27 mouse cellular contexts compared by ENCODE assay signal in genomic region chr5:64526521-64526920, GRCm38 (mm10).
DNase-seq lines count a peak whose midpoint lies in the region; ATAC-seq and TF ChIP-seq lines count a peak whose summit lies in the region.
"Had no signal": no experiment of that assay in that cellular context is flagged by ENCODE, and none has a peak within 500 bp of the region (broad histone marks: within the 10 kb centered on the region; RNA-seq: fewer than 3 reads in every experiment).

No protein-coding gene starts in this region.

- no peak overlapping the region for H3K27ac ChIP-seq in ES-E14 (ENCODE audit: insufficient read depth, low read depth, low read length, poor library complexity, severe bottlenecking)
- no peak overlapping the region for H3K27ac ChIP-seq in liver, embryonic 13.5 days
- H3K27ac ChIP-seq: forebrain, embryonic 12.5 days; heart, embryonic 13.5 days; hindbrain, embryonic 10.5 days; hindbrain, embryonic 15.5 days; kidney, postnatal 0 days; neural tube, embryonic 15.5 days had no signal

- no peaks in the 10 kb centered on the region for H3K36me3 ChIP-seq in ES-E14 (ENCODE audit: control insufficient read depth, insufficient read depth, low read length, poor library complexity, severe bottlenecking)
- no peaks in the 10 kb centered on the region for H3K36me3 ChIP-seq in liver, embryonic 13.5 days
- H3K36me3 ChIP-seq: forebrain, embryonic 12.5 days; heart, embryonic 13.5 days; hindbrain, embryonic 10.5 days; hindbrain, embryonic 15.5 days; neural tube, embryonic 15.5 days had no signal

- intact Hi-C loops in heart, postnatal 25 days (cut with DNase I): no loop called here
- intact Hi-C loops in left cerebral cortex, postnatal 14 days (cut with DNase I): no loop called here

- H3K4me2 ChIP-seq in liver, embryonic 13.5 days: no peak overlapping the region
- H3K4me2 ChIP-seq: forebrain, embryonic 12.5 days; heart, embryonic 13.5 days; hindbrain, embryonic 15.5 days; neural tube, embryonic 15.5 days had no signal

- H3K27me3 ChIP-seq in liver, embryonic 13.5 days: no peaks in the 10 kb centered on the region
- H3K27me3 ChIP-seq: forebrain, embryonic 12.5 days; heart, embryonic 13.5 days; hindbrain, embryonic 15.5 days; megakaryocyte, embryonic 14.5 days; neural tube, embryonic 15.5 days had no signal

- 63% methylated on average over 3 of the region's 3 CpGs for WGBS in liver, embryonic 13.5 days (ENCODE audit: insufficient replicate concordance)

- ATAC-seq in liver, embryonic 13.5 days (ENCODE audit: low read depth): peak; percentile 78
- 0 out of 2 replicates have a peak, but pooled peaks have one; percentile 22 for ATAC-seq in megakaryocyte-erythroid progenitor cell, adult 5-6 weeks (replicated peaks; ENCODE audit: low FRiP score, low TSS enrichment, poor library complexity, severe bottlenecking)
- ATAC-seq: forebrain, postnatal 0 days had no signal

- DNase-seq in heart, adult 11 months: peak; percentile 56
- DNase-seq in heart, postnatal 25 days (ENCODE audit: low spot score): no peak
- no peak for DNase-seq in ES-E14 (ENCODE audit: low read depth, low spot score)
- DNase-seq in liver, embryonic 13.5 days: peak; percentile 23
- DNase-seq in left cerebral cortex, postnatal 14 days (ENCODE audit: low spot score in 2 of 2): no peak
- no peak for DNase-seq in cerebellum, postnatal 36 days
- DNase-seq: adrenal gland, postnatal 36 days; cerebellum, adult 8-10 months; cerebellum, postnatal 25 days; forebrain, postnatal 0 days; heart, postnatal 10 days; kidney, adult 2 months; kidney, postnatal 4 days; layer of hippocampus, postnatal 36 days; lung, postnatal 36 days; midbrain, embryonic 14.5 days; retina, postnatal 1 day; right cerebral cortex, postnatal 14 days; thymus, postnatal 14 days had no signal

- no peak overlapping the region for H3K4me3 ChIP-seq in ES-E14 (ENCODE audit: insufficient read depth in 1 of 2, low read depth in 1 of 2, low read length in 2 of 2, poor library complexity in 1 of 2, severe bottlenecking in 1 of 2)
- no peak overlapping the region for H3K4me3 ChIP-seq in liver, embryonic 13.5 days (replicated peaks)
- H3K4me3 ChIP-seq: forebrain, embryonic 12.5 days; heart, embryonic 13.5 days; hindbrain, embryonic 10.5 days; hindbrain, embryonic 15.5 days; neural tube, embryonic 15.5 days had no signal

- no peak overlapping the region for H3K9ac ChIP-seq in ES-E14 (ENCODE audit: insufficient read depth, low read depth, low read length, poor library complexity, severe bottlenecking)
- H3K9ac ChIP-seq in liver, embryonic 13.5 days: no peak overlapping the region
- H3K9ac ChIP-seq: forebrain, embryonic 12.5 days; forebrain, postnatal 0 days; heart, embryonic 13.5 days; hindbrain, embryonic 15.5 days; neural tube, embryonic 15.5 days had no signal

- H3K4me1 ChIP-seq in ES-E14 (ENCODE audit: control insufficient read depth in 2 of 2, insufficient read depth in 2 of 2, low read length in 2 of 2, poor library complexity in 1 of 2): no peaks in the 10 kb centered on the region
- peaks cover 9% of the 10 kb centered on the region for H3K4me1 ChIP-seq in liver, embryonic 13.5 days (replicated peaks)
- H3K4me1 ChIP-seq: forebrain, embryonic 12.5 days; hindbrain, embryonic 10.5 days; hindbrain, embryonic 15.5 days; neural tube, embryonic 15.5 days had no signal

- no peaks in the 10 kb centered on the region for H3K9me3 ChIP-seq in ES-E14 (ENCODE audit: control insufficient read depth, insufficient read depth, low read depth, low read length)
- no peaks in the 10 kb centered on the region for H3K9me3 ChIP-seq in liver, embryonic 13.5 days (replicated peaks)
- H3K9me3 ChIP-seq: forebrain, embryonic 12.5 days; hindbrain, embryonic 10.5 days; hindbrain, embryonic 15.5 days; neural tube, embryonic 15.5 days had no signal

- in situ Hi-C loops in ES-E14 (cut with MboI; ENCODE audit: low sequenced_read_pairs in 2 of 2, unreplicated experiment in 2 of 2): no loop called here

TF ChIP-seq in ES-E14, 5 proteins besides CTCF, POLR2A, EP300 and RAD21:
- TF ChIP-seq HCFC1 (IDR thresholded peaks at IDR 0.05; ENCODE audit: borderline replicate concordance, insufficient read depth, low read length) (no peak), CHD2 (IDR thresholded peaks at IDR 0.05; ENCODE audit: low read depth, low read length) (no peak), MAFK (IDR thresholded peaks at IDR 0.05; ENCODE audit: insufficient read depth, low read depth, low read length) (0 out of 2 replicates have a peak, but pooled peaks have one; percentile 22)

Comparison
In these comparisons a context has a peak if more than half of its experiments do, and no peak if none do; other contexts are left out.
1. DNase-seq: peak in heart, adult 11 months (single experiment) and liver, embryonic 13.5 days (single experiment); none in heart, postnatal 25 days (single experiment), ES-E14 (single experiment), left cerebral cortex, postnatal 14 days (0 of 2) and cerebellum, postnatal 36 days (0 of 2).